Mouse (Mus musculus) testis, adult 2 months (tissue): ENCODE measurements around the gene Gabrr2.

Experiments used
- CTCF ChIP-seq: fragments of 200-500 bp; IDR thresholded peaks from 2 replicates; pipeline ENCODE4 v1.5.1; 2012; ENCODE audit warnings: low read depth, mild to moderate bottlenecking, inconsistent platforms, low read length, moderate library complexity; ENCODE audit not compliant: control insufficient read depth, insufficient read depth, insufficient replicate concordance
- POLR2A ChIP-seq: fragments of 200-500 bp; IDR thresholded peaks from 2 replicates; pipeline ENCODE4 v1.6.1; 2012; ENCODE audit warnings: low read depth, mild to moderate bottlenecking, inconsistent platforms, low read length, moderate library complexity; ENCODE audit not compliant: control insufficient read depth

- TF ChIP-seq CTCF (no peak), POLR2A (no peak)
Observed at GRCm38 (mm10) chr4:33111358-33111757, 48.6 kb downstream of the Gabrr2 start.
